Mouse (Mus musculus) liver, embryonic 14.5 days (tissue): ENCODE results near the gene Mapkapk5.

Experiments
- CTCF ChIP-seq: IDR thresholded peaks from 2 replicates; pipeline ENCODE4 v1.5.1; 2016; ENCODE audit warnings: antibody characterized with exemption, low read depth, control low read depth
- EP300 ChIP-seq: IDR thresholded peaks from 2 replicates; pipeline ENCODE4 v1.6.1; 2016; ENCODE audit warnings: antibody characterized with exemption, low read depth

- TF ChIP-seq CTCF, result no peak
- TF ChIP-seq EP300, result no peak
Observed at GRCm38 (mm10) chr5:121526526-121526925, 19.2 kb downstream of the Mapkapk5 start.
